Mouse (Mus musculus) heart, embryonic 11.5 days (tissue): ENCODE measurements at regions not wholly inside any gene's neighbourhood (a gene's known extent, or its start where the extent isn't known, plus 50 kb on each side); places are given as distances from the start of the nearest gene placed in this dataset.

Experiments used
- ATAC-seq: fragments of 200-750 bp; cut with Nextera tagmentation; replicated peaks from 2 replicates; pipeline ENCODE4 v1.8.0; 2017; ENCODE audit warnings: moderate library complexity; ENCODE audit not compliant: insufficient number of reproducible peaks, low FRiP score, low TSS enrichment
- H3K27ac ChIP-seq: fragments of 300-500 bp; sonication (generic); 2 replicates; pipeline ENCODE4 v1.5.1; 2014; ENCODE audit warnings: mild to moderate bottlenecking, low read depth, low read length
- H3K27me3 ChIP-seq: fragments of 300-500 bp; sonication (generic); 2 replicates; pipeline ENCODE4 v1.6.1; 2014; ENCODE audit warnings: mild to moderate bottlenecking, low read length, mixed read lengths; ENCODE audit not compliant: control insufficient read depth, insufficient read depth
- H3K36me3 ChIP-seq: fragments of 300-500 bp; sonication (generic); 2 replicates; pipeline ENCODE4 v1.6.1; 2014; ENCODE audit warnings: mild to moderate bottlenecking, low read length, moderate library complexity, mixed read lengths; ENCODE audit not compliant: control insufficient read depth, insufficient read depth
- H3K4me1 ChIP-seq: fragments of 300-500 bp; sonication (generic); 2 replicates; pipeline ENCODE4 v1.6.1; 2014; ENCODE audit warnings: low read length; ENCODE audit not compliant: control insufficient read depth, insufficient read depth
- H3K4me2 ChIP-seq: fragments of 300-500 bp; sonication (generic); 2 replicates; pipeline ENCODE4 v1.6.1; 2014; ENCODE audit warnings: mild to moderate bottlenecking, moderate library complexity
- H3K4me3 ChIP-seq: fragments of 300-500 bp; sonication (generic); 2 replicates; pipeline ENCODE4 v1.5.1; 2014; ENCODE audit warnings: low read depth, low read length
- H3K9ac ChIP-seq: fragments of 300-500 bp; sonication (generic); 2 replicates; pipeline ENCODE4 v1.6.1; 2014; ENCODE audit warnings: mild to moderate bottlenecking, low read depth, low read length, moderate library complexity
- H3K9me3 ChIP-seq: fragments of 300-500 bp; sonication (generic); replicated peaks from 2 replicates; pipeline ENCODE4 v1.6.1; 2016; ENCODE audit warnings: low read length; ENCODE audit not compliant: control insufficient read depth
- WGBS: fragments of 180-500 bp; shearing (Covaris S2); extraction: QIAGEN DNeasy Blood & Tissue Kit; methylation state at CpG from one replicate; pipeline ENCODE4 v1.1.7; 2014; ENCODE audit not compliant: insufficient replicate concordance; 5-methylcytosine and 5-hydroxymethylcytosine counted together

GRCm38 (mm10) chr11:19423841-19424815 is 405.3 kb upstream of the Meis1 start:
- no peaks in the 10 kb centered on the region for H3K27me3 ChIP-seq
- no peak overlapping the region for H3K9ac ChIP-seq
- no peaks in the 10 kb centered on the region for H3K4me1 ChIP-seq
- 68% methylated on average over 20 of the region's 20 CpGs for WGBS
- H3K27ac ChIP-seq, result no peak overlapping the region
- no peaks in the 10 kb centered on the region for H3K36me3 ChIP-seq
- ATAC-seq, result no peak
- no peak overlapping the region for H3K4me2 ChIP-seq
- no peak overlapping the region for H3K4me3 ChIP-seq
- H3K9me3 ChIP-seq, result no peaks in the 10 kb centered on the region

DNA sequence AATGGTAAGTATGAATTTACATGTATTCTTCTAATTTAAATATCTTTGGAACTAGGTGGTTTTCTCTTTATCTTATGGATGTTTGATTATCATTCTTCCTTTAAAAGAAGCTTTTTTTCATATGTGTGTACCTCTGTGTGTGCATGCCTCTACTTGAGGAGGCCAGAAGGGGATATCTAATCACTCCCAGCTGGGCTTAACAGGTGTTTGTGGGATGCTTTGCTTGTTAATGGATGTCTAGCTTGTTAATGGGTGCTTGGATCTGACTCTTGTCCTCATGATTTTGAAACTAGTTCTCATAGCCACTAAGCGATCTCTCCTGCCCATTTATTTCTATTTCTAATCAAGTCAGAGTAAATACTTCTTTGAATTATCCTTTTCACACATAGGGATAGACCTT is 408.8 kb upstream of the Meis1 start:
- H3K9me3 ChIP-seq, result no peaks in the 10 kb centered on the region
- H3K4me1 ChIP-seq, result no peaks in the 10 kb centered on the region
- H3K27me3 ChIP-seq, result no peaks in the 10 kb centered on the region
- WGBS, result 68% methylated on average over 1 of the region's 1 CpGs
- no peak overlapping the region for H3K4me2 ChIP-seq
- H3K27ac ChIP-seq, result no peak overlapping the region
- ATAC-seq, result no peak
- no peak overlapping the region for H3K9ac ChIP-seq
- no peak overlapping the region for H3K4me3 ChIP-seq
- no peaks in the 10 kb centered on the region for H3K36me3 ChIP-seq

DNA sequence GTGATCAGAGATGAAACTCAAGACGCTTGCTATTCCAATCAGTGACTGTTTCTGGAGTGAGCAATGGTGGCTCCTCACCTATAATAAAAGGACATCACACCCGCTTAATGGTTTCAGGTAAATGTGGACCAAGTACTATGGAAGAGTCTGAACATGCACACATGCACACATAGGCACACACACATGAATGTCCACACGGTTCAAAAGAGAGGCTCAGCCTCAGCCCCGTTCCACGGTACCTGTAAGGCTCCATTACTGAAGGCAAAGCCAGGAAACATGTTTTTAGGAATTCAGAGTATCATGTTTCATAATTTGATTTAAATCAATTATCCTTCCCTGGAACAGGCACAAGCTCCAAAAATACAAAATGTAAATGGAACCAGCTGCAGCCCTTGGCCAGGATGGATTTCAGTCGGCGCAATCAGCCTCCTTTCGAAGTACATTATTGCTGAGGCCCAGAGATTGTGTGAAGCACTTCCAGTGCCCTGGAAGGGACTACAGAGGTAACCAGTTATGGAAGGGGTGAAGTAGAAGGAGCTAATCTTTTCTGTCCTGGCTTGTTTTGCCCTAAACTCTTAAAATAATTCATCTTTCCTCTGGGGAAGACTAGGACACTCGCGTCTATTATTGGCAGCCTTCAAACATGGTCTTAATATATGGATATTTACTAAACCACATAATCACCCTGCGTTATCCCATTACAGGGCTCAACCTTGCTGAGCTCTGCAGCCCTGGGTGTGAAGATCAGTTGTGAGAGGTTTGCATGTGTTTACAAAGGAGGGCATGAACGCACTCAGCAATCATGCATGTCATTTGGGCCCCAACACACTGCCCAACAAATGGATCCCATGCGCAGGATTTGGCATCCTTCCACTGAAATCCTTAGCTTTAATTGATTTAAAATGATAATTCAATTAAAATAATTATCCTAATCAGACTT is 415.2 kb upstream of the Meis1 start:
- H3K9ac ChIP-seq, result no peak overlapping the region
- no peaks in the 10 kb centered on the region for H3K9me3 ChIP-seq
- no peaks in the 10 kb centered on the region for H3K36me3 ChIP-seq
- H3K4me1 ChIP-seq, result no peaks in the 10 kb centered on the region
- H3K27ac ChIP-seq, result no peak overlapping the region
- WGBS, result 83% methylated on average over 13 of the region's 13 CpGs
- H3K4me3 ChIP-seq, result no peak overlapping the region
- no peak for ATAC-seq
- H3K27me3 ChIP-seq, result no peaks in the 10 kb centered on the region
- no peak overlapping the region for H3K4me2 ChIP-seq

DNA sequence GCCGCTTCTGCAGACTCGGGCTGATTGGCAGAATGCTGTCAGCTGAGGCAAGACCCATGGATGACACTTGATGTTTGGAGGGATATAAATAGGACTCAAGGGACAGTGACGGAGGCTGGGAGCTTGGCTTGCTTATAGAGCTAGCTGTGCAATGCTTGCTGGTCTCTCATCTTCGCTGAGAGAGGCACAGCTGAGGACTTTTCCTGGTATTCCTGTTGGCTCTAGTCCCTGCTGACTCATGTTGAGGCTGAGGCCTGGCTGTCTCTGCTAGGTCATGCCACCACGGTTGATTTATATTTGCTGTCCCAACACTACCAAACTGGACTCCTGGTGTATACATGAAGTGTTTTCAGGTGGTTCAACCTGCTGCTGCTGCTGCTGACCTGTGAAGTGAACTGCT is 419.6 kb upstream of the Meis1 start:
- H3K9ac ChIP-seq, result no peak overlapping the region
- H3K4me2 ChIP-seq, result no peak overlapping the region
- 82% methylated on average over 5 of the region's 5 CpGs for WGBS
- ATAC-seq, result no peak
- no peak overlapping the region for H3K27ac ChIP-seq
- H3K27me3 ChIP-seq, result no peaks in the 10 kb centered on the region
- no peaks in the 10 kb centered on the region for H3K36me3 ChIP-seq
- H3K4me1 ChIP-seq, result no peaks in the 10 kb centered on the region
- H3K4me3 ChIP-seq, result no peak overlapping the region
- no peaks in the 10 kb centered on the region for H3K9me3 ChIP-seq

- H3K27ac ChIP-seq, result no peak overlapping the region
- H3K36me3 ChIP-seq, result no peaks in the 10 kb centered on the region
- H3K9me3 ChIP-seq, result no peaks in the 10 kb centered on the region
- no peak for ATAC-seq
- WGBS, result 81% methylated on average over 4 of the region's 4 CpGs
- H3K27me3 ChIP-seq, result no peaks in the 10 kb centered on the region
- no peak overlapping the region for H3K9ac ChIP-seq
- H3K4me2 ChIP-seq, result no peak overlapping the region
- H3K4me3 ChIP-seq, result no peak overlapping the region
- H3K4me1 ChIP-seq, result no peaks in the 10 kb centered on the region
Observed at GRCm38 (mm10) chr11:19441936-19442335, 423.2 kb upstream of the Meis1 start.

GRCm38 (mm10) chr11:19455391-19456290 is 436.9 kb upstream of the Meis1 start:
- H3K4me2 ChIP-seq, result no peak overlapping the region
- no peaks in the 10 kb centered on the region for H3K9me3 ChIP-seq
- no peak overlapping the region for H3K4me3 ChIP-seq
- ATAC-seq, result no peak
- 83% methylated on average over 12 of the region's 12 CpGs for WGBS
- no peaks in the 10 kb centered on the region for H3K27me3 ChIP-seq
- H3K27ac ChIP-seq, result no peak overlapping the region
- H3K9ac ChIP-seq, result no peak overlapping the region
- no peaks in the 10 kb centered on the region for H3K4me1 ChIP-seq
- H3K36me3 ChIP-seq, result no peaks in the 10 kb centered on the region

DNA sequence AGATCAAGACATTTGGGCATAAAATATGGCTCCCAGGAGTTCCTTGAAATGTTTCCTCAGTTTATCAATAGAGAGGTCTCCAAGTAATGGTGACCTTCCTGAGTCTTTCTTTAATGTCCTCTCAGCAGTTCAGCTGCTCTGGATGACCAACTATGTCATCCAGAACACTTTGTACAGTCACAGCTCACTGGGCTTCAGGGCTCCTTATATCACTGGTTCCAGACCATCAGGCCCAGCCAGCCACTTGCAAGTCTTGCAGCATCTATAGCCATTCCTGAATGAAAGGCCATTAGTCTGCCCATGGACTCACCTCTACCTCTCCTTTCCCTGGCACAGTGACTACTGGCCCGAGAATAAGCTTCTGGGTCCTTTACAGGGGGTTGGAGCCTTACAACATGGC is 437.8 kb upstream of the Meis1 start:
- Histone ChIP-seq H3K36me3 (no peaks in the 10 kb centered on the region), H3K4me2 (no peak overlapping the region), H3K9ac (no peak overlapping the region), H3K9me3 (no peaks in the 10 kb centered on the region), H3K4me1 (no peaks in the 10 kb centered on the region), H3K4me3 (no peak overlapping the region), H3K27ac (no peak overlapping the region), H3K27me3 (no peaks in the 10 kb centered on the region)
- ATAC-seq, result no peak
- WGBS, result 48% methylated on average over 1 of the region's 1 CpGs
